21 mouse cellular contexts compared by ENCODE assay signal in the genomic region with DNA sequence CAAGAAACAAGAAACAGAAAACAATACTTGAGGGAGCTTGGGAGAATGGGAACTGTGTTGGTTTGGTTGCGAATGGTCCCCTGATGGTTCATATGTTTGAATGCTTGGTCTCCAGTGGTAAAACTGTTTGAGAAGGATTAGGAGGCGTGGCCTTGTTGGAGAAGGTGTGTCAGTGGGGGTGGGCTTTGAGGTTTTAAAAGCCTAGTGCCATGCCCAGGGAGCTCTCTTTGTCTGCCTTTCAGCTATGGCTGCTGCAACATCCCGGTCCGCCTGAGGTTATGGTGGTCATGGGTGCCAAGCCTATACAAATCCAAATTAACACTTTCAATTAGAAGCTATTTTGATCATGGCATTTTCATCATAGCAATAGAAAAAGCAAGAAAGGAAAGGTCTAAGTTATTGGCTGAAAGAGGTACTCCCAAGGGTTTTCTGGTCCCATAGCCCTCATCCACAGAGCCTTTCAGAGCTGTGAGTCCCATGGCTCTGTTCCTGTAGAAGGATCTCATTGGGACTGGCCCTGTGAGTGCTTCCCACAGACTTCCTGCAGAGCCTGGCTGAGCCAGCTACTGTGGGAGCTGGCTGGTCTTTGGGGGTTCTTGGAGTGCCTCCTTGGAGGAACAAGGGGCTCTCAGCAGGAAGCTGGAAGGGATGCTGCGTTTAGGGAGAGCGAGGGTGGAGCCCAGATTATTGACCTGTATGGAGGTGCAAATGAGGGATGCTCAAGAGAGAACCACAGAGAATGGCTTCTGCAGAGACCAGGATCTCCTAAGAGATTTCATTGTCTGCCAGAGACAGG. TPM values are rescaled to one million over a fixed set of nuclear protein-coding genes. Genes with fewer than 3 reads are reported as not detected.
DNase-seq lines count a peak whose midpoint lies in the region; ATAC-seq and TF ChIP-seq lines count a peak whose summit lies in the region.
"Had no signal": no experiment of that assay in that cellular context is flagged by ENCODE, and none has a peak within 500 bp of the region (broad histone marks: within the 10 kb centered on the region; RNA-seq: fewer than 3 reads in every experiment).

No protein-coding gene starts in this region.

- ATAC-seq in liver, embryonic 12.5 days: no peak
- ATAC-seq: forebrain, postnatal 0 days; intestine, postnatal 0 days had no signal

- H3K9me3 ChIP-seq in liver, embryonic 12.5 days (replicated peaks): peaks cover 10% of the 10 kb centered on the region
- H3K9me3 ChIP-seq: heart, embryonic 15.5 days; liver, embryonic 15.5 days had no signal

- no peak overlapping the region for H3K4me2 ChIP-seq in liver, embryonic 12.5 days
- H3K4me2 ChIP-seq: heart, embryonic 15.5 days; hindbrain, embryonic 15.5 days; limb, embryonic 12.5 days; liver, embryonic 15.5 days had no signal

- 0 out of 2 replicates have a peak, but pooled peaks have one; percentile 6 for TF ChIP-seq EP300 in heart, adult 2 months (IDR thresholded peaks at IDR 0.05; ENCODE audit: insufficient read depth, low read depth, low read length)

- TF ChIP-seq POLR2A in cerebellum, adult 2 months (IDR thresholded peaks at IDR 0.05; ENCODE audit: borderline replicate concordance, insufficient read depth, low read length): no peak
- TF ChIP-seq POLR2A in heart, adult 2 months (IDR thresholded peaks at IDR 0.05; ENCODE audit: insufficient read depth, low read depth, low read length): peak; percentile 50
- TF ChIP-seq POLR2A in liver, adult 2 months (IDR thresholded peaks at IDR 0.05; ENCODE audit: extremely low read depth, insufficient read depth, low read length): no peak

- no peak for DNase-seq in cerebellum, adult 2 months
- no peak for DNase-seq in cerebellum, adult 8-10 months
- DNase-seq in heart, adult 2 months: peak in 1 of 2 experiments; percentile 51
- DNase-seq in heart, postnatal 10 days: no peak
- no peak for DNase-seq in liver, adult 2 months (ENCODE audit: extremely low read depth, low read depth, low spot score)
- DNase-seq in R1 (ENCODE audit: low read depth, low spot score): peak; percentile 84
- no peak for DNase-seq in thymus, postnatal 4 days
- DNase-seq: adrenal gland, postnatal 36 days; cerebellum, postnatal 14 days; forebrain, postnatal 0 days; kidney, postnatal 10 days; right cerebral cortex, postnatal 14 days had no signal

- H3K9ac ChIP-seq in heart, adult 2 months (ENCODE audit: low read depth, low read length): 0 out of 2 replicates have a peak overlapping the region, but pooled peaks have one; percentile 4
- H3K9ac ChIP-seq in liver, adult 2 months (ENCODE audit: low read depth, low read length): no peak overlapping the region
- H3K9ac ChIP-seq in liver, embryonic 12.5 days: no peak overlapping the region
- H3K9ac ChIP-seq: forebrain, postnatal 0 days; heart, embryonic 15.5 days; hindbrain, embryonic 15.5 days; limb, embryonic 12.5 days; liver, embryonic 15.5 days had no signal

- no peaks in the 10 kb centered on the region for H3K4me1 ChIP-seq in cerebellum, adult 2 months (ENCODE audit: control insufficient read depth, insufficient read depth, low read length)
- H3K4me1 ChIP-seq in heart, adult 2 months (ENCODE audit: control insufficient read depth, insufficient read depth, low read length): peaks cover 33% of the 10 kb centered on the region
- H3K4me1 ChIP-seq in liver, adult 2 months (ENCODE audit: control insufficient read depth, insufficient read depth, low read length): peaks cover 14% of the 10 kb centered on the region
- no peaks in the 10 kb centered on the region for H3K4me1 ChIP-seq in liver, embryonic 12.5 days
- H3K4me1 ChIP-seq: limb, embryonic 12.5 days; liver, embryonic 15.5 days had no signal

- H3K27me3 ChIP-seq in cerebellum, adult 2 months (ENCODE audit: control insufficient read depth, insufficient read depth, low read length): no peaks in the 10 kb centered on the region
- H3K27me3 ChIP-seq in heart, adult 2 months (ENCODE audit: control insufficient read depth, insufficient read depth, low read length): no peaks in the 10 kb centered on the region
- no peaks in the 10 kb centered on the region for H3K27me3 ChIP-seq in liver, adult 2 months (ENCODE audit: control insufficient read depth, insufficient read depth, low read length)
- no peaks in the 10 kb centered on the region; the same call in 1 of the 2 replicates for H3K27me3 ChIP-seq in liver, embryonic 12.5 days (replicated peaks)
- H3K27me3 ChIP-seq: heart, embryonic 15.5 days; hindbrain, embryonic 15.5 days; limb, embryonic 12.5 days had no signal

- no peaks in the 10 kb centered on the region for H3K79me2 ChIP-seq in heart, adult 2 months (replicated peaks; ENCODE audit: control insufficient read depth, insufficient read depth, low read length)
- no peaks in the 10 kb centered on the region for H3K79me2 ChIP-seq in liver, adult 2 months (ENCODE audit: control insufficient read depth, insufficient read depth, low read length)

- no peak overlapping the region for H3K4me3 ChIP-seq in cerebellum, adult 2 months (replicated peaks; ENCODE audit: insufficient read depth, low read depth, low read length)
- no peak overlapping the region for H3K4me3 ChIP-seq in heart, adult 2 months
- no peak overlapping the region for H3K4me3 ChIP-seq in liver, adult 2 months (ENCODE audit: insufficient read depth, low read depth, low read length)
- no peak overlapping the region for H3K4me3 ChIP-seq in liver, embryonic 12.5 days
- H3K4me3 ChIP-seq: heart, embryonic 15.5 days; hindbrain, embryonic 15.5 days; limb, embryonic 12.5 days; liver, embryonic 15.5 days had no signal

- intact Hi-C loops in heart, adult 2 months (cut with DNase I): loop anchor here (2.0 to 5.0 kb wide), 2 partner anchors 14 to 39 kb away; no protein-coding TSS in a partner anchor
- intact Hi-C loops in heart, postnatal 10 days (cut with DNase I): no loop called here

- peak overlapping the region; percentile 81; the same call in 1 of the 2 replicates for H3K27ac ChIP-seq in cerebellum, adult 2 months (ENCODE audit: insufficient read depth, low read length)
- H3K27ac ChIP-seq in heart, adult 2 months: peak overlapping the region; percentile 97
- H3K27ac ChIP-seq in liver, adult 2 months (replicated peaks; ENCODE audit: insufficient read depth, low read depth, low read length): peak overlapping the region; percentile 78; the same call in 1 of the 2 replicates
- H3K27ac ChIP-seq in liver, embryonic 12.5 days: no peak overlapping the region
- H3K27ac ChIP-seq: heart, embryonic 15.5 days; hindbrain, embryonic 15.5 days; limb, embryonic 12.5 days; liver, embryonic 15.5 days had no signal

- TF ChIP-seq CTCF in cerebellum, adult 2 months (IDR thresholded peaks at IDR 0.05; ENCODE audit: borderline replicate concordance, insufficient read depth, low read depth, low read length): no peak
- TF ChIP-seq CTCF in heart, adult 2 months (IDR thresholded peaks at IDR 0.05): no peak
- TF ChIP-seq CTCF in liver, adult 2 months (IDR thresholded peaks at IDR 0.05; ENCODE audit: low read depth, low read length): no peak

- 78% methylated on average over 6 of the region's 6 CpGs for WGBS in cerebellum, adult 2 months
- 74% methylated on average over 6 of the region's 6 CpGs for WGBS in heart, adult 2 months
- 83% methylated on average over 6 of the region's 6 CpGs for WGBS in liver, adult 2 months
- 61% methylated on average over 6 of the region's 6 CpGs for WGBS in liver, embryonic 12.5 days (ENCODE audit: insufficient replicate concordance)

- peaks cover 19% of the 10 kb centered on the region for H3K36me3 ChIP-seq in heart, adult 2 months (ENCODE audit: control insufficient read depth, insufficient read depth, low read length)
- no peaks in the 10 kb centered on the region for H3K36me3 ChIP-seq in liver, adult 2 months (ENCODE audit: control insufficient read depth, insufficient read depth, low read length)
- no peaks in the 10 kb centered on the region for H3K36me3 ChIP-seq in liver, embryonic 12.5 days
- H3K36me3 ChIP-seq: heart, embryonic 15.5 days; hindbrain, embryonic 15.5 days; limb, embryonic 12.5 days; liver, embryonic 15.5 days had no signal

RNA-seq across cellular contexts. Expression of gene Cipc, which starts 15.7 kb away (rescaled TPM):
- 122 and 127 TPM in 2 replicates for polyA plus RNA-seq in cerebellum, adult 2 months (2012; rRNA removed)
- total RNA-seq in heart, adult 2 months (2021): 10 to 100 TPM; 43.8 to 45.1 TPM
- 34.1 and 39.6 TPM in 2 replicates for polyA plus RNA-seq in heart, adult 2 months (2012; rRNA removed)
- 10 to 100 TPM; 36.5 to 45.1 TPM for total RNA-seq in heart, postnatal 10 days (2021)
- 15.7 and 26.4 TPM in 2 replicates for total RNA-seq in liver, adult 2 months (2014; rRNA removed)
- 28.4 and 36.0 TPM in 2 replicates for polyA plus RNA-seq in liver, adult 2 months (2012; rRNA removed)
- polyA plus RNA-seq in liver, embryonic 12.5 days (2016; fragmentation: Nextera tagmentation; extraction: Ambion mirVana): 18.0 and 19.2 TPM in 2 replicates

RNA-seq across cellular contexts. Expression of gene Irf2bpl, which starts 46.5 kb away (rescaled TPM):
- 48.6 and 53.9 TPM in 2 replicates for polyA plus RNA-seq in cerebellum, adult 2 months (2012; rRNA removed)
- total RNA-seq in heart, adult 2 months (2021): 10 to 100 TPM; 32.6 to 36.9 TPM
- polyA plus RNA-seq in heart, adult 2 months (2012; rRNA removed): 15.6 and 20.1 TPM in 2 replicates
- total RNA-seq in heart, postnatal 10 days (2021): 10 to 100 TPM; 60.3 to 67.5 TPM
- 6.8 and 9.3 TPM in 2 replicates for total RNA-seq in liver, adult 2 months (2014; rRNA removed)
- polyA plus RNA-seq in liver, adult 2 months (2012; rRNA removed): 10.5 and 10.8 TPM in 2 replicates
- polyA plus RNA-seq in liver, embryonic 12.5 days (2016; fragmentation: Nextera tagmentation; extraction: Ambion mirVana): 6.7 and 7.7 TPM in 2 replicates

RNA-seq across cellular contexts. Expression of gene Zdhhc22, which starts 59.1 kb away (rescaled TPM):
- polyA plus RNA-seq in cerebellum, adult 2 months (2012; rRNA removed): 28.1 and 29.3 TPM in 2 replicates
- not detected for total RNA-seq in heart, adult 2 months (2021)
- polyA plus RNA-seq in heart, adult 2 months (2012; rRNA removed): not detected in 2 replicates
- not detected for total RNA-seq in heart, postnatal 10 days (2021)
- total RNA-seq in liver, adult 2 months (2014; rRNA removed): not detected in 2 replicates
- polyA plus RNA-seq in liver, adult 2 months (2012; rRNA removed): not detected in 2 replicates
- not detected in 2 replicates for polyA plus RNA-seq in liver, embryonic 12.5 days (2016; fragmentation: Nextera tagmentation; extraction: Ambion mirVana)
- total RNA-seq: gastrocnemius, adult 18-20 months; megakaryocyte-erythroid progenitor cell, adult 5-6 weeks had no signal
- polyA plus RNA-seq: heart, embryonic 15.5 days; urinary bladder, adult 2 months had no signal

Comparison
In these comparisons a context has a peak if more than half of its experiments do, and no peak if none do; other contexts are left out.
1. RNA of gene Zdhhc22, which starts 59.1 kb away (polyA plus RNA-seq): 28.1 to 29.3 TPM in cerebellum, adult 2 months; not detected in heart, adult 2 months, not detected in liver, adult 2 months and not detected in liver, embryonic 12.5 days; every median in the first group is over 10 times any median in the second.